Mouse (Mus musculus) E14TG2a.4 (cell line): ENCODE data around the gene Ccm2l.
A peak's percentile ranks its signal among the peaks of the same experiment; 100 is the strongest.

ENCODE experiments used
- H3K27me3 ChIP-seq: 2 replicates; pipeline ENCODE4 v1.6.1; 2014; ENCODE audit warnings: low read length, control low read depth; ENCODE audit not compliant: insufficient read depth
- H3K36me3 ChIP-seq: 2 replicates; pipeline ENCODE4 v1.6.1; 2014; ENCODE audit warnings: low read length, control low read depth; ENCODE audit not compliant: insufficient read depth
- H3K4me1 ChIP-seq: replicated peaks from 2 replicates; pipeline ENCODE4 v1.6.1; 2014; ENCODE audit warnings: low read depth, low read length, control low read depth
- H3K4me3 ChIP-seq: replicated peaks from 2 replicates; pipeline ENCODE4 v1.5.1; 2014; ENCODE audit warnings: mild to moderate bottlenecking, low read length
- H3K9me3 ChIP-seq: 2 replicates; pipeline ENCODE4 v1.6.1; 2014; ENCODE audit warnings: low read length, control low read depth
- CTCF ChIP-seq: conservative IDR thresholded peaks from 2 replicates; pipeline ENCODE4 v1.5.1; 2014; ENCODE audit warnings: low read length
- NANOG ChIP-seq: IDR thresholded peaks from 2 replicates; pipeline ENCODE4 v1.6.1; 2014; ENCODE audit warnings: borderline replicate concordance, low read length, mixed read lengths
- POU5F1 ChIP-seq: IDR thresholded peaks from 2 replicates; pipeline ENCODE4 v1.6.1; 2014; ENCODE audit warnings: low read length, borderline replicate concordance

The Ccm2l gene

GRCm38 (mm10) chr2:153032083-153032842 is 33.5 kb upstream of the Ccm2l start:
- Histone ChIP-seq H3K4me1 (peaks cover 24% of the 10 kb centered on the region), H3K9me3 (no peaks in the 10 kb centered on the region), H3K36me3 (no peaks in the 10 kb centered on the region), H3K27me3 (peaks cover 79% of the 10 kb centered on the region), H3K4me3 (peak overlapping the region; percentile 86)
- TF ChIP-seq NANOG (no peak), CTCF (no peak), POU5F1 (no peak)

- Histone ChIP-seq H3K27me3 (peaks cover 79% of the 10 kb centered on the region), H3K4me3 (peak overlapping the region; percentile 86; the same call in 1 of the 2 replicates), H3K36me3 (no peaks in the 10 kb centered on the region), H3K9me3 (no peaks in the 10 kb centered on the region), H3K4me1 (peaks cover 25% of the 10 kb centered on the region)
- TF ChIP-seq CTCF: no peak
- no peak for TF ChIP-seq POU5F1
- no peak for TF ChIP-seq NANOG
These were observed 32.8 kb upstream of the Ccm2l start for GRCm38 (mm10) chr2:153032973-153033372.

GRCm38 (mm10) chr2:153033545-153034230 is 32.1 kb upstream of the Ccm2l start:
- H3K4me1 ChIP-seq: peaks cover 32% of the 10 kb centered on the region
- H3K9me3 ChIP-seq: no peaks in the 10 kb centered on the region
- TF ChIP-seq NANOG (no peak), POU5F1 (no peak), CTCF (no peak)
- peaks cover 80% of the 10 kb centered on the region for H3K27me3 ChIP-seq
- no peaks in the 10 kb centered on the region for H3K36me3 ChIP-seq
- no peak overlapping the region for H3K4me3 ChIP-seq

GRCm38 (mm10) chr2:153036690-153037089 is 29.1 kb upstream of the Ccm2l start:
- no peaks in the 10 kb centered on the region for H3K36me3 ChIP-seq
- H3K4me3 ChIP-seq: no peak overlapping the region
- TF ChIP-seq POU5F1 (no peak), NANOG (no peak), CTCF (no peak)
- H3K27me3 ChIP-seq: peaks cover 56% of the 10 kb centered on the region
- H3K9me3 ChIP-seq: no peaks in the 10 kb centered on the region
- peaks cover 27% of the 10 kb centered on the region for H3K4me1 ChIP-seq

- peaks cover 35% of the 10 kb centered on the region for H3K27me3 ChIP-seq
These were observed 21.9 kb upstream of the Ccm2l start for GRCm38 (mm10) chr2:153043886-153044285.

GRCm38 (mm10) chr2:153045884-153046299 is 19.9 kb upstream of the Ccm2l start:
- peaks cover 51% of the 10 kb centered on the region for H3K27me3 ChIP-seq
- peaks cover 21% of the 10 kb centered on the region for H3K4me1 ChIP-seq
- TF ChIP-seq POU5F1 (no peak), NANOG (no peak)
- no peaks in the 10 kb centered on the region for H3K9me3 ChIP-seq
- H3K4me3 ChIP-seq: no peak overlapping the region
- H3K36me3 ChIP-seq: no peaks in the 10 kb centered on the region

More at GRCm38 (mm10) chr2:153043886-153044285, 21.9 kb upstream of the Ccm2l start:
- no peak overlapping the region for H3K4me3 ChIP-seq
- H3K36me3 ChIP-seq: no peaks in the 10 kb centered on the region
- H3K4me1 ChIP-seq: peaks cover 21% of the 10 kb centered on the region
- TF ChIP-seq NANOG (no peak), POU5F1 (no peak), CTCF (no peak)
- H3K9me3 ChIP-seq: no peaks in the 10 kb centered on the region

GRCm38 (mm10) chr2:153047828-153048465 is 17.8 kb upstream of the Ccm2l start:
- no peaks in the 10 kb centered on the region for H3K9me3 ChIP-seq
- TF ChIP-seq POU5F1: no peak
- TF ChIP-seq CTCF: peak; percentile 83
- TF ChIP-seq NANOG: no peak
- H3K27me3 ChIP-seq: peaks cover 63% of the 10 kb centered on the region
- H3K4me1 ChIP-seq: peaks cover 29% of the 10 kb centered on the region
- no peak overlapping the region for H3K4me3 ChIP-seq
- no peaks in the 10 kb centered on the region for H3K36me3 ChIP-seq

- Histone ChIP-seq H3K4me3 (no peak overlapping the region), H3K9me3 (no peaks in the 10 kb centered on the region), H3K36me3 (no peaks in the 10 kb centered on the region), H3K27me3 (peaks cover 68% of the 10 kb centered on the region), H3K4me1 (peaks cover 41% of the 10 kb centered on the region)
- TF ChIP-seq CTCF (no peak), NANOG (no peak), POU5F1 (no peak)
These were observed 16.3 kb upstream of the Ccm2l start for GRCm38 (mm10) chr2:153049288-153049996.
